Mouse (Mus musculus): ENCODE data around the gene Olfr1277. TPM values are rescaled to one million over a fixed set of nuclear protein-coding genes. Genes with fewer than 3 reads are reported as not detected.

The Olfr1277 gene
- not detected for polyA plus RNA-seq (2017; shearing (Covaris generic))

GRCm38 (mm10) chr2:111274006-111274405, at the start of gene Olfr1277:
Gene Olfr1277, minus strand, starts transcription at chr2:111274106.
- ATAC-seq = no peak

GRCm38 (mm10) chr2:111313717-111314116, 39.8 kb upstream of the Olfr1277 start, which contains the start of gene Olfr1280:
Gene Olfr1280, plus strand, starts transcription at chr2:111314017.
- ATAC-seq = no peak

- no peak for ATAC-seq
Measured at GRCm38 (mm10) chr2:111300374-111300773, 26.5 kb upstream of the Olfr1277 start, which contains the start of gene Olfr1279. Gene Olfr1279, plus strand, starts transcription at chr2:111300635.

GRCm38 (mm10) chr2:111298541-111298940, 24.6 kb upstream of the Olfr1277 start:
- ATAC-seq = no peak

- no peak for ATAC-seq
Measured at GRCm38 (mm10) chr2:111289836-111290235, 15.9 kb upstream of the Olfr1277 start, which contains the start of gene Olfr1278. Gene Olfr1278, plus strand, starts transcription at chr2:111290136.

- no peak for ATAC-seq
Measured at GRCm38 (mm10) chr2:111254216-111254615, 19.7 kb downstream of the Olfr1277 start, which contains the start of gene Olfr1276. Gene Olfr1276, plus strand, starts transcription at chr2:111254516.

DNA sequence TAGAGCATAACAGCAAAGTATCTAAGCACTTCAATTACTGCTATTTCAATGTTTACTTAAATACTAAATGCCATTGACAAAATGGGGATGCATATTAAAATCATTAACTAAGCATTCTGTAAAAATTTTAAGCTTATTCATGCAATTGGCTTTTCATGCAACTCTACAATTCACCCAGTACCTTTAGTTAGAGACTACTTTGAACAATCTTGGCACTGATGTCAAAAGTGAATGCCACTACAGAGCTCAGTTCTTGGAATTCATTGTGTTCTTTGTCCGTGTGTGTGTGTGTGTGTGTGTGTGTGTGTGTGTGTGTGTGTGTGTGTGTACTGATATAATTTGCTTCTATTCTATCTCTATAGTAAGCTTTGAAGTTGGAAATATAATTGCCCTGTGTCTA, 38.7 kb downstream of the Olfr1277 start, which contains the start of gene Olfr1275:
Olfr1275 (minus strand) TSS at position 101 of the 400 bp plus-strand sequence.
- no peak for ATAC-seq

DNA sequence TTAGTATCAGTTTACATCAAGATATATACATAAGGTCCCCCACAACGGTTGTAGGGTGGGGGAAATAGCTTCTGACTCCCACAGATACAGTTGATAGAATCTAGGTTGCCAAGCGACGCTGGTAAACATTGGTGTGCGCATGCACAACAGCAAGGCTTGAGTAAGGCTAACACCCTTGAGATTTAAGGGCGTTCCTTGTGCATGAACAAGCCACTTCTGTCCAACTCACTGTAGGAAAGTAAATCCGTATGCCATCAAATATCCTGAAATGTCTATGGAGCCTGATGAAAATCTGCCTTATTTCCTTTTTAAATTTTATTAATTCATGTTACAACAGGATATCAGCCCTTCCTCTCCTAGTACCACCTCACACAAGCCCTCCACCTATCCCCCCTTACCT, 44.4 kb downstream of the Olfr1277 start, which contains the start of gene 4930430A15Rik:
4930430A15Rik (minus strand) TSS at position 101 of the 400 bp plus-strand sequence.
- no peak for ATAC-seq

Other genes with a start within 250 kb of the Olfr1277 start
- not detected for gene Gm13941, start 168.1 kb downstream of the Olfr1277 start, polyA plus RNA-seq (2017; shearing (Covaris generic))
- not detected for gene Gm15130, start 121.2 kb downstream of the Olfr1277 start, polyA plus RNA-seq (2017; shearing (Covaris generic))
- not detected for gene 4930430A15Rik, start 44.5 kb downstream of the Olfr1277 start, polyA plus RNA-seq (2017; shearing (Covaris generic))
- not detected for gene Olfr1275, start 38.8 kb downstream of the Olfr1277 start, polyA plus RNA-seq (2017; shearing (Covaris generic))
- not detected for gene Olfr1276, start 19.6 kb downstream of the Olfr1277 start, polyA plus RNA-seq (2017; shearing (Covaris generic))
- not detected for gene Olfr1278, start 16.0 kb upstream of the Olfr1277 start, polyA plus RNA-seq (2017; shearing (Covaris generic))
- not detected for gene Olfr1279, start 26.5 kb upstream of the Olfr1277 start, polyA plus RNA-seq (2017; shearing (Covaris generic))
- gene Olfr1280, start 39.9 kb upstream of the Olfr1277 start, polyA plus RNA-seq (2017; shearing (Covaris generic)) = not detected
- not detected for gene Olfr1281, start 52.4 kb upstream of the Olfr1277 start, polyA plus RNA-seq (2017; shearing (Covaris generic))
- gene Olfr1282, start 62.0 kb upstream of the Olfr1277 start, polyA plus RNA-seq (2017; shearing (Covaris generic)) = not detected
- gene Olfr1283, start 92.7 kb upstream of the Olfr1277 start, polyA plus RNA-seq (2017; shearing (Covaris generic)) = not detected
- not detected for gene Olfr1284, start 101.4 kb upstream of the Olfr1277 start, polyA plus RNA-seq (2017; shearing (Covaris generic))
- not detected for gene Olfr1286, start 149.0 kb upstream of the Olfr1277 start, polyA plus RNA-seq (2017; shearing (Covaris generic))
- not detected for gene Olfr1287, start 175.0 kb upstream of the Olfr1277 start, polyA plus RNA-seq (2017; shearing (Covaris generic))
- not detected for gene Olfr1288, start 200.0 kb upstream of the Olfr1277 start, polyA plus RNA-seq (2017; shearing (Covaris generic))
- not detected for gene Olfr1289, start 206.7 kb upstream of the Olfr1277 start, polyA plus RNA-seq (2017; shearing (Covaris generic))
- not detected for gene Olfr1290, start 219.7 kb upstream of the Olfr1277 start, polyA plus RNA-seq (2017; shearing (Covaris generic))
- under 1 TPM in 1 of 3 experiments, not detected in 2; 0.07 TPM for gene Olfr1291-ps1, start 223.1 kb upstream of the Olfr1277 start, polyA plus RNA-seq (2017; shearing (Covaris generic))

Data from inflammation-experienced regulatory T-cells, adult 6 months (primary cell).